Mouse (Mus musculus): ENCODE results near the gene Htr1f. TPM values are rescaled to one million over a fixed set of nuclear protein-coding genes. Genes with fewer than 3 reads are reported as not detected.

Gene Htr1f
- total RNA-seq, 2 experiments from 2014 or later = 0.09 TPM; not detected in 1

Small RNAs within 50 kb of the gene (microRNA-seq; reads per million reads assigned to microRNA genes)
- not detected for gene Gm23374

Measured in adrenal gland, postnatal 10 days (tissue).